Mouse (Mus musculus): ENCODE results near the gene Ganc.

Ganc gene

GRCm38 (mm10) chr2:120502605-120502990 is 98.9 kb downstream of the Ganc start:
- no peak for DNase-seq

- no peak for DNase-seq
Measured at GRCm38 (mm10) chr2:120503094-120503493, 99.4 kb downstream of the Ganc start.

- no peak for DNase-seq
Measured at GRCm38 (mm10) chr2:120503992-120504391, 100.3 kb downstream of the Ganc start.
